Mouse (Mus musculus) limb, embryonic 11.5 days (tissue): Measurements from ENCODE around the gene Hist2h2bb. TPM values are rescaled to one million over a fixed set of nuclear protein-coding genes. Genes with fewer than 3 reads are reported as not detected.
"Not testable (repeated sequence)": the region's sequence is repeated elsewhere in the genome, so short reads cannot be mapped to it uniquely, and the experiment has no call there.

Source experiments
- ATAC-seq: fragments of 200-750 bp; cut with Nextera tagmentation; 2 replicates; pipeline ENCODE4 v1.8.0; 2017; ENCODE audit warnings: low read depth; ENCODE audit not compliant: insufficient number of reproducible peaks, low FRiP score, low TSS enrichment
- DNase-seq: peaks from one replicate; pipeline ENCODE4 v3.0.0-alpha.2; 2015; ENCODE audit warnings: low spot score
- H3K27ac ChIP-seq: fragments of 300-500 bp; sonication (generic); replicated peaks from 2 replicates; pipeline ENCODE4 v1.5.1; 2014; ENCODE audit warnings: low read depth, mild to moderate bottlenecking, low read length
- H3K27me3 ChIP-seq: fragments of 300-500 bp; sonication (generic); 2 replicates; pipeline ENCODE4 v1.6.1; 2014; ENCODE audit warnings: mild to moderate bottlenecking, low read length, mixed read lengths; ENCODE audit not compliant: control insufficient read depth, insufficient read depth
- H3K36me3 ChIP-seq: fragments of 300-500 bp; sonication (generic); 2 replicates; pipeline ENCODE4 v1.6.1; 2014; ENCODE audit warnings: mild to moderate bottlenecking, low read length, moderate library complexity, mixed read lengths; ENCODE audit not compliant: control insufficient read depth, insufficient read depth
- H3K4me1 ChIP-seq: fragments of 300-500 bp; sonication (generic); 2 replicates; pipeline ENCODE4 v1.6.1; 2014; ENCODE audit warnings: low read length, mixed read lengths; ENCODE audit not compliant: control insufficient read depth, insufficient read depth
- H3K4me2 ChIP-seq: fragments of 300-500 bp; sonication (generic); 2 replicates; pipeline ENCODE4 v1.6.1; 2014; ENCODE audit warnings: low read depth, mild to moderate bottlenecking, moderate library complexity; ENCODE audit not compliant: severe bottlenecking
- H3K4me3 ChIP-seq: fragments of 300-500 bp; sonication (generic); 2 replicates; pipeline ENCODE4 v1.5.1; 2014; ENCODE audit warnings: low read depth, low read length
- H3K9ac ChIP-seq: fragments of 300-500 bp; sonication (generic); 2 replicates; pipeline ENCODE4 v1.6.1; 2014; ENCODE audit warnings: mild to moderate bottlenecking, low read length
- H3K9me3 ChIP-seq: fragments of 300-500 bp; sonication (generic); 2 replicates; pipeline ENCODE4 v1.6.1; 2016; ENCODE audit warnings: low read length; ENCODE audit not compliant: control insufficient read depth
- WGBS: fragments of 180-500 bp; shearing (Covaris S2); extraction: QIAGEN DNeasy Blood & Tissue Kit; methylation state at CpG from one replicate; pipeline ENCODE4 v1.1.7; 2014; 5-methylcytosine and 5-hydroxymethylcytosine counted together
- polyA plus RNA-seq: library from polyadenylated mRNA; unstranded; fragments of >200 nt; fragmentation: Nextera tagmentation; extraction: Ambion mirVana; gene quantifications from 2 replicates; pipeline ENCODE4 v1.2.1, GENCODE M21; 2014

Hist2h2bb gene
- polyA plus RNA-seq, 1 experiment from 2014 or later: 22.3 TPM

DNA sequence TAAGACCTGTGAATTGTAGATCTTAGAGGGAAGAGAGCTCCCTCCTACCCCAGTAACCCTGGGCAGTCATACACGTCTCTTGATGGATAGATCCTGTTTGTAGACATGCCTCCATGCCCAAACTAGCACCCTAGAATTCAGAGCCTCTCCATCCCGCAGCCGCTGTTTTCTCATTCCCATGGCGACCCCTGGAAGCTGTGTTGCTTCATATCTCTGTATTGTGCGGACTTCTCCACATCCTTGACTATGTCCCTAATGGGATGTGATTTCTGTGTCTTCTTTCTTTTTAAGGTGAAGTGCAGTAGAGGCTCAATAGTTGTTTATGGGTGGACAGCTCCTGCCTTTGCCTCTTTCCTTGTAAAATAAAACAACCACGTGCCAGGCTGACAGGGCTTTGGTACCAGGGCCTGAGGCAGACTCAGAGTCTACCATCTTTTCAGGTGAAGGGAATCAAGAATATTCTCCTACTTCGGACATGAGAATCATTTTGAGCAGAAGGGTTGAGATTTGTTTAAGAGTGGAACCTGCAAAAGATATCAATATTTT is 5.1 kb upstream of the Hist2h2bb start:
- H3K9ac ChIP-seq: no peak overlapping the region; the same call in 1 of the 2 replicates
- no peak for ATAC-seq
- no peaks in the 10 kb centered on the region for H3K27me3 ChIP-seq
- peak overlapping the region; percentile 99 for H3K27ac ChIP-seq
- WGBS: 78% methylated on average over 7 of the region's 7 CpGs
- H3K9me3 ChIP-seq: no peaks in the 10 kb centered on the region
- no peak overlapping the region for H3K4me3 ChIP-seq
- DNase-seq: peak; percentile 31
- H3K4me2 ChIP-seq: peak overlapping the region; percentile 83; the same call in 1 of the 2 replicates
- H3K36me3 ChIP-seq: no peaks in the 10 kb centered on the region
- H3K4me1 ChIP-seq: peaks cover 17% of the 10 kb centered on the region

GRCm38 (mm10) chr3:96266132-96266710 is 3.3 kb upstream of the Hist2h2bb start:
- Histone ChIP-seq H3K4me1 (peaks cover 17% of the 10 kb centered on the region), H3K4me3 (no peak overlapping the region), H3K4me2 (no peak overlapping the region), H3K27ac (no peak overlapping the region), H3K36me3 (no peaks in the 10 kb centered on the region), H3K27me3 (no peaks in the 10 kb centered on the region), H3K9ac (no peak overlapping the region), H3K9me3 (no peaks in the 10 kb centered on the region)
- DNase-seq: no peak
- ATAC-seq: no peak
- WGBS: 93% methylated on average over 8 of the region's 8 CpGs

DNA sequence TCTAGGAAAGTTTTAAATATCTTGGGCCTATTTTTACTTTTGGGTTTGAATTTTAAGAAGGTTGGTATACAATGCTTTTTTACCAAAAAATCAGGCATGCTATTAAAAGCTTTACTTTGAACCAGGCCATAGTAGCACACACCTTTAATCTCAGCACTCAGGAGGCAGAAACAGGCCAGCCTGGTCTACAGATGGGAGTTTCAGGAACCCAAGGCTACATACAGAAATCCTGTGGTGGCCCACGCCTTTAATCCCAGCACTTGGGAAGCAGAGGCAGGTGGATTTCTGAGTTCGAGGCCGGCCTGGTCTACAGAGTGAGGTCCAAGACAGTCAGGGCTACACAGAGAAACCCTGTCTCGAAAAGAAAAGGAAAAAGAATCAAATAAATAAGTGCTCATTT is 2.0 kb upstream of the Hist2h2bb start:
- Histone ChIP-seq H3K36me3 (no peaks in the 10 kb centered on the region), H3K9me3 (no peaks in the 10 kb centered on the region), H3K4me2 (no peak overlapping the region), H3K4me3 (no peak overlapping the region), H3K9ac (no peak overlapping the region), H3K27me3 (no peaks in the 10 kb centered on the region), H3K4me1 (peaks cover 11% of the 10 kb centered on the region), H3K27ac (peak overlapping the region; percentile 96; the same call in 1 of the 2 replicates)
- 80% methylated on average over 4 of the region's 4 CpGs for WGBS
- ATAC-seq (no peak), DNase-seq (no peak)

GRCm38 (mm10) chr3:96268051-96268775 is 1.3 kb upstream of the Hist2h2bb start, which contains the start of gene Hist2h3b:
Hist2h3b (plus strand) TSS chr3:96268654.
- H3K27ac ChIP-seq: peak within 1 kb of the TSS; percentile 96
- H3K4me2 ChIP-seq: peak within 1 kb of the TSS; percentile 63
- H3K9ac ChIP-seq: peak within 1 kb of the TSS; percentile 81
- no peaks in the 10 kb centered on the region for H3K36me3 ChIP-seq
- H3K27me3 ChIP-seq: no peaks in the 10 kb centered on the region
- DNase-seq (peak; percentile 83), ATAC-seq (peak; percentile 71)
- H3K9me3 ChIP-seq: no peaks in the 10 kb centered on the region
- H3K4me1 ChIP-seq: peaks cover 11% of the 10 kb centered on the region
- peak within 1 kb of the TSS; percentile 57 for H3K4me3 ChIP-seq
- WGBS: 27% methylated on average over 28 of the region's 30 CpGs

DNA sequence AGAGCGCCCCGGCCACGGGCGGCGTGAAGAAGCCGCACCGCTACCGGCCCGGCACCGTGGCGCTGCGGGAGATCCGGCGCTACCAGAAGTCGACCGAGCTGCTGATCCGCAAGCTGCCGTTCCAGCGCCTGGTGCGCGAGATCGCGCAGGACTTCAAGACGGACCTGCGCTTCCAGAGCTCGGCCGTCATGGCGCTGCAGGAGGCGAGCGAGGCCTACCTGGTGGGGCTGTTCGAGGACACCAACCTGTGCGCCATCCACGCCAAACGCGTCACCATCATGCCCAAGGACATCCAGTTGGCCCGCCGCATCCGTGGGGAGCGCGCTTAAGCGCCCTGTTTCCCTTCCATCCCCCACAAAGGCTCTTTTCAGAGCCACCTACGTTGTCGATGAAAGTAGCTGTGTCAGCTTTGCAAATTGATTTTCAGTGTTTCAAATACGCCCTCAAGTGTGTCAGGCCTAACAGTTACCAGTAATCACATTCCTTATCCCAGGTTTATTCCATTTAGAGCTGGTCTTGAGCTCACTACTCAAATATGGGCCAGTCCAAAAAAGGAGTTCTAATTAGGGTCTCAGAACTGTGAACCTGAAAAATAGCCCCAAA is 675 bp upstream of the Hist2h2bb start:
- peak overlapping the region; percentile 81 for H3K9ac ChIP-seq
- H3K36me3 ChIP-seq, H3K27me3 ChIP-seq, H3K9me3 ChIP-seq: not testable (repeated sequence)
- peaks cover 11% of the 10 kb centered on the region for H3K4me1 ChIP-seq
- ATAC-seq: peak; percentile 45
- peak overlapping the region; percentile 57 for H3K4me3 ChIP-seq
- peak overlapping the region; percentile 63 for H3K4me2 ChIP-seq
- peak; percentile 66 for DNase-seq
- peak overlapping the region; percentile 96 for H3K27ac ChIP-seq
- 2% methylated on average over 9 of the region's 44 CpGs for WGBS

- WGBS: 90% methylated on average over 17 of the region's 17 CpGs
- H3K27me3 ChIP-seq: no peaks in the 10 kb centered on the region
- H3K4me3 ChIP-seq: no peak overlapping the region
- no peak overlapping the region for H3K9ac ChIP-seq
- H3K9me3 ChIP-seq: no peaks in the 10 kb centered on the region
- H3K27ac ChIP-seq: no peak overlapping the region
- H3K36me3 ChIP-seq: no peaks in the 10 kb centered on the region
- no peak overlapping the region for H3K4me2 ChIP-seq
- no peak for ATAC-seq
- no peak for DNase-seq
- no peaks in the 10 kb centered on the region for H3K4me1 ChIP-seq
Observed at GRCm38 (mm10) chr3:96273591-96274465, 4.3 kb downstream of the Hist2h2bb start.

- Histone ChIP-seq H3K27me3 (no peaks in the 10 kb centered on the region), H3K36me3 (no peaks in the 10 kb centered on the region), H3K4me3 (peak overlapping the region; percentile 43), H3K4me2 (peak overlapping the region; percentile 82), H3K4me1 (no peaks in the 10 kb centered on the region), H3K27ac (no peak overlapping the region; the same call in 1 of the 2 replicates), H3K9me3 (no peaks in the 10 kb centered on the region), H3K9ac (peak overlapping the region; percentile 68)
- ATAC-seq (no peak; the same call in 1 of the 2 replicates), DNase-seq (peak; percentile 69)
- WGBS: 16% methylated on average over 8 of the region's 8 CpGs
Observed at GRCm38 (mm10) chr3:96277428-96277799, 7.9 kb downstream of the Hist2h2bb start.
